Mouse (Mus musculus) erythroblast, embryonic 14.5 days (primary cell): ENCODE data around the gene Zcchc14.

Experiments used
- GATA1 ChIP-seq: IDR thresholded peaks from 2 replicates; pipeline ENCODE4 v1.6.1; 2012; ENCODE audit warnings: low read length, inconsistent platforms, mixed read lengths
- TAL1 ChIP-seq: IDR thresholded peaks from 3 replicates; pipeline ENCODE4 v1.6.1; 2012; ENCODE audit warnings: low read length, inconsistent platforms, mixed read lengths

DNA sequence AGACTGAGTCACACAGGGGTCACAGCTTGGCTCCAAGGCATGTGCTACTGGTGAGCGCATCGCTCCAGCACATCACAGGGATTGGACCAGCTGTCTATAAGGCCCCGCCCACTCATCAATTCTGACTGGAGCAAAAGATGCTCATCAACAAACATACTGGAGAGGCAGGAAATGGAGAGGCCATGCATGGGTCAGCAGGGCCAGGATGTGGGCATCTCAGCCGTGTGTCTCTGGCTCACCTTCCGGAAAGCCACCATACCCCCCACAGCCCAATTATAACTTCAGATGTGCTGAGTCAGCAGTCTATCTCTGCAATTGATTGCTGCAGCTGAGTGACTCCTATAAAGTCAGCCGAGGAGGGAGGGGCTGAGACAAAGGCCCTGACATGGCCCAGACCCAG is 84.4 kb downstream of the Zcchc14 start:
- TF ChIP-seq TAL1: no peak
- no peak for TF ChIP-seq GATA1
